Mouse (Mus musculus) cerebellum, adult 2 months (tissue): ENCODE results near the gene Sox14.

Source experiments
- CTCF ChIP-seq: fragments of 200-500 bp; IDR thresholded peaks from 2 replicates; pipeline ENCODE4 v1.5.1; 2011; ENCODE audit warnings: low read depth, mild to moderate bottlenecking, control low read depth, low read length, moderate library complexity, borderline replicate concordance; ENCODE audit not compliant: insufficient read depth
- POLR2A ChIP-seq: fragments of 200-500 bp; IDR thresholded peaks from 2 replicates; pipeline ENCODE4 v1.6.1; 2011; ENCODE audit warnings: low read length, control low read depth, borderline replicate concordance; ENCODE audit not compliant: insufficient read depth

GRCm38 (mm10) chr9:99868054-99868453 is 7.9 kb downstream of the Sox14 start:
- TF ChIP-seq CTCF (no peak), POLR2A (no peak)
